Mouse (Mus musculus) gonadal fat pad, adult 2 months (tissue): ENCODE data around the gene Sntb2. TPM values are rescaled to one million over a fixed set of nuclear protein-coding genes. Genes with fewer than 3 reads are reported as not detected.

Source experiments
- DNase-seq: peaks from one replicate; pipeline ENCODE4 v3.0.0-alpha.2; 2012; ENCODE audit warnings: low read depth
- polyA plus RNA-seq: library from polyadenylated mRNA; depleted of rRNA; stranded (reverse); fragments of >200 nt; gene quantifications from 2 replicates; pipeline ENCODE4 v1.2.3, GENCODE M21; 2012

Gene Sntb2
- polyA plus RNA-seq, 1 experiment, result 8.4 TPM

DNA sequence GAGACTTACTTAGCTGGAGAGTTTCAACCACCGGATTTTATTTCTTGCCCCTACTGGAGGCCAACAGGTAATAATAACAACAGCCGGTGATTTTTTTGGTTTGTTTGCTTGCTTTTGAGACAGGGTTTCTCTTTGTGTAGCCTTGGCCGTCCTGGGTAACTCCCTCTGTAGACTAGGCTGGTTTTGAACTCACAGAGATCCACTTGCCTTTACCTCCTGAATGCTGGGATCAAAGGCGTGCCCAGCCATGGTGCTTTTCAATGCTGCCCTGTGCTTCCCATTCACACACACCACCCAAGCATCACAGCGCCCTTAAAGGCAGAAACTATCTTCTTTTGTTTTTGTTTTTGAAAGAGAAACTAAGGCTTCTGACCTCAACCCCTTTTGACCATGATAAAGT, 5.6 kb upstream of the Sntb2 start:
- no peak for DNase-seq

DNA sequence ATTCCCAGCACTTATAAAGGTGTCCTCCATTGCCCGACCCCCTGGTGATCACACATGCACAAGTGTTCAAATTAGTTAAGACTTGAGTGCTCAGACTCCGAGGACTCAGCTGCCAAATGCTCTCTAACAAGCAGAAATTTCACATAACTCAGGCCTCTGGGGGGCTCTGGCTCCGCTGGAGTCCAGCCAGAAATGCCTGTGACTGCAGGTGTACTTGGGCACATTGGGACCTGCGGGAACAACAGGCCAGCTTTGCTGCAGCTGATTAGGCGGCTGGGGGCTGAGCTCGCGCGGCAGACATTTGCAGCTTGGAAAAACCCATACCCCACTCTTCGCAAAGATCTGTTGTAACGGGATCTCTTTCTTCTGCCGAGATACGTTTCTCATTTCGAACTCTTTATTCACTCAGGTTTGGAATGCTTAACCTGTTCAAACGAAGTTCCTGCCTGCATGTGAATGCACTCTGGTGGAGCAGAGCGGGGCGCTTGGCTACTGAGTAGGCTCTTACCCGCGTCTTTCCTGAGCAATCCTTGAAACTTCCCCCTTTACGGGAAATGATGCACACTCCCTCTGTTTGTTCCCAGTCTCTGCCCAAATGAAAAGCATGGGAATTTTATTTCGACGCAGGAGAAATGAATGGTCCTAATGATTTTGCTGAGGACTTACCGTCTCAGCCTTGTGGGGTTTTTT, 3.0 kb upstream of the Sntb2 start:
- DNase-seq, result no peak

DNA sequence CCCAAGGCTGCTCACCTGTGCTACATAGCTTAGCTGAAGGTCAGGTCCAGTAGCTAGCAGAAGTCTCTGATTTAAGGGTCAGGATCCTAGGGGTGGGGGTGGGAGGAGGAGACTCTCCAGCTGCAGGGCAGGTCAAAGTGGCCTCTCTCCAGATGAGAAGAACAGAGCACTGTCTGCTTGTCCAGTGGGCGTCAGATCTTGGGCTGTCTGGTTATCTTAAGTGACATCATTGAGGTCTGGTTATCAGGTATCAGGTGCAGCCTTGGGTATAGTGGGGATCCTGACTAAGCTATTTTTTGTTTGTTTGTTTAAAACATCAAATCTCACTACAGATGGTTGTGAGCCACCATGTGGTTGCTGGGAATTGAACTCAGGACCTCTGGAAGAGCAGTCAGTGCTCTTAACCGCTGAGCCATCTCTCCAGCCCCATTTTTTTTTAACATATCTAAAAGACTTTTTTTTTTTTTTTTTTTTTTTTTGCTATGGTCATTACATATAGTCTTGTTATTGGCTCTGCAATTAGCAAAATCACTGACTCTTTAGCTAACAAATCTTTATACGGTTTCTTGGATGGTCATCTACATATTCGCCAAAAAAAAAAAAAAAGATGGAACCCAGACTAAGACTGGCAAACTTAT, 1.9 kb upstream of the Sntb2 start:
- DNase-seq, result no peak

DNA sequence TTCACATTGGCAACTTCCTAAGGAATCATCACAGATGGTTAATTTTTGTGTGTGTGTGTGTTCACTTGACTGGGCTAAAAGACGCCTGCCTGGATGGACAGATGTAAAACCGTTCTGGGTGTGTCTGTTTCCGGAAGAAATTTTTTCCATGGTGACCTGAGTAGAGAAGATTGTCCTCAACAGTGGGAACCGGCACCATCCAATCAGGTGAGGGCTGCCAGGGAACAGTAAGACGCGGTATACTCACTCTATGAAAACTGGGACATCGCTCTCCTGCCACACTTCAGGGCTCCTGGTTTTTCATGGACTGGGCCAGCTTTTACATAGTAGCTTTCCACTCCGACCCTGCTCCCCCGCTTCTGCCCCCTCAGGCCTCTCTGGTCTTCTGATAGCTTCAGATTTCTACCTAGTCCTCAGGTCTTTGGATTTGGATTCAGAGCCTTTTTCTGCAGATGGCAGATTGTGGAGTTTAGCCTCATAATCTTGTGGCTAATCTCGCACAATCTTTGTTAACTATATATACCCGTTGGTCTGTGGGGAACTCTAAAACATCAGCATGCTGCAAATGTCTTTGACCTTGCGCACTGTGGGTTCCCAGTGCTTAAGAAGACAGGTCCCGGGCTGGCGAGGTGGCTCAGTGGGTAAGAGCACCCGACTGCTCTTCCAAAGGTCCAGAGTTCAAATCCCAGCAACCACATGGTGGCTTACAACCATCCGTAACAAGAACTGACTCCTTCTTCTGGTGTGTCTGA, 1.1 kb upstream of the Sntb2 start:
- DNase-seq, result no peak

DNA sequence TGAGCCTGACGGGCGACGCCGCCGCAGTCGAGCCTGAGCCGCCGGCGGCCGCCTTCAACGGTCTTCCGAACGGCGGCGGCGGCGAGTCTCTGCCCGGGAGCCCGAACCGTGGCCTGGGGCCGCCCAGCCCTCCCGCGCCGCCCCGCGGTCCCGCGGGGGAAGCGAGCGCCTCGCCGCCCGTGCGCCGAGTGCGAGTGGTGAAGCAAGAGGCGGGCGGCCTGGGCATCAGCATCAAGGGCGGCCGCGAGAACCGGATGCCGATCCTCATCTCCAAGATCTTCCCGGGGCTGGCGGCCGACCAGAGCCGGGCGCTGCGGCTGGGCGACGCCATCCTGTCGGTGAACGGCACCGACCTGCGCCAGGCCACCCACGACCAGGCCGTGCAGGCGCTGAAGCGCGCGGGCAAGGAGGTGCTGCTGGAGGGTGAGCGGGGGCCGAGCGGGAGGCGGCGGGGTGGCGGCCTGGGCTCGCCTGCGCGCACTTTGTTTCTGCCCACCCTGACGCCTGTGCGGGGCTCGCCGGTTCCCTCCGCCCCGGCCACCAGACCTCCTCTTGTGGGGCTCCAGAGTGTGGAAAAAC, 438 bp downstream of the Sntb2 start:
- no peak for DNase-seq

DNA sequence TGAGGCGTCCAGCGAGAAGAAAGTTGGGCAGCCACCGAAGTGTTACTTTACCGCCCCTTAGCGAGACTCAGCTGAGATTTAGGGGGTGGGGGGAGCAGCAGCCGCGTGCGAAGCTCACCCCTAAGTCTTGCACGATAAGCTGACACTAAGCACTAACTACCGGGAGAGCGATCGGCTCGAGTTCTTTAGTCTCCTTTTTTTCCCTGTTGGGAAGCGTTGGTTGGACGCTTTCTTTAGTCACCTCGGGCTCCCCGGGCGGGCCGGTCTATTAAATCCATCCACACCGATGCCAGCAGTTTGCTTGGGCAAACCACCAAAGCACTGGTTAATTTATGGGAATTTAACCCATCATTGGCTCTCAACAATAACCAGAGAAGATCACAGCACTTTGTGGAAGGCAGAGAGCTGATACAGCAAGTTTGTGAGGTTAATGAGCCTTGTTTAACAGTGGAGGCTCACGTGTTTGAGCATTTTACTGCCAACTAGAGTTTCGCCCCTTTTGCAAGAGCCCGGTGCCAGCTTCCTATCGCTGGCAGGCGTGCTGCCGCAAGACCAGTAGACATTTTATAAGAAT, 1.0 kb downstream of the Sntb2 start:
- no peak for DNase-seq

DNA sequence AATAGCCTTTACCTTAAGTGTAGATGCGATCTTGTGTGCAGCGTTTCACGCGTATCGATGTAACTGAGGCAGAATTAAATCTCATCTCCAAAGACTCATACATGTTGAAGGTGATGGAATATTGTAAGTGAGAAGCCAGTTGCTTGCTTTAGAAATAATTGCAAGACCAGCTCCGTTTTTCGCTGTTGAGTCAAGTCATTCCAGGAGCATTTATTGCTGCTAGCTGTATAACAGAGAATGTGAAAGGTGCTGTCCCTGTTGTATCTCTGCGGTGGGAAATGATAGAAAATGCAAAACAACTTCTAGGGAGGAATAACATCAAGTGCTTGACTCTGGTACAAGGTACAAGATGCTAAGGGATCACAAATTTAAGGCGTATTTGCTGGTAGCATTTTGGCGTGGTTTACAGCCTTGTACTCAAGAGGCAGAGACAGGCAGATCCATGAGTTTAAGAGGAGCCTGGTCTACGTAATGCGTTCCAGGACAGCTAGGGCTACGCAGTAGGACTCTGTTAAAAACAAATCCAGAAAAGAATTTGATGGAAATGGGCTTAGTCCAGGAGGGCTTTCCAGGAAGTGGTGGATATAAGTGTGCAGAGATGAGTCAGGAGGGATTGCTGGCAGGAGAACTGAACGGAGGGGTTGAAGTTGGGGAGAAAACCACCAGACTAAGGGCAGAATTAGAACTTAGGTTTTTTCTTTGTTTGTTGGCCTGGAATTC, 1.7 kb downstream of the Sntb2 start:
- no peak for DNase-seq

DNA sequence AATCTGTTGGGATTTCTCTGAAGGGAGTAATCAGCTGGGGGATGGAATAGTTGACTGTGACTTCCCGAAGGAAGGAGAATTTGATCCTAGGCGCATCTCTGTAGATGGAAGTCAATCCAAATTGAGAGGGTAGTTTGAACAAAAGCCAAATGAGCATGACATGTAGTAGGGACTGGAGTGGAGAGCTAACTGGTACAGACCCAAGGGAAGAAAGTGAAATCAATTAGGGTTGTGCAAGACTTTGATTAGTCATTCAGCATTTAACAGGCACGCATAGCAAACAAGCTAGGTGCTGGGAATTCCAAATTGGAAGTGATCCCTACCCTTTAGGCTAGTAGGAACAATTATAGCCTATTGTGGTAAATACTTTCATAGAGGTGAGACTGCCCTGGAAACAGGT, 6.3 kb downstream of the Sntb2 start:
- DNase-seq, result no peak

DNA sequence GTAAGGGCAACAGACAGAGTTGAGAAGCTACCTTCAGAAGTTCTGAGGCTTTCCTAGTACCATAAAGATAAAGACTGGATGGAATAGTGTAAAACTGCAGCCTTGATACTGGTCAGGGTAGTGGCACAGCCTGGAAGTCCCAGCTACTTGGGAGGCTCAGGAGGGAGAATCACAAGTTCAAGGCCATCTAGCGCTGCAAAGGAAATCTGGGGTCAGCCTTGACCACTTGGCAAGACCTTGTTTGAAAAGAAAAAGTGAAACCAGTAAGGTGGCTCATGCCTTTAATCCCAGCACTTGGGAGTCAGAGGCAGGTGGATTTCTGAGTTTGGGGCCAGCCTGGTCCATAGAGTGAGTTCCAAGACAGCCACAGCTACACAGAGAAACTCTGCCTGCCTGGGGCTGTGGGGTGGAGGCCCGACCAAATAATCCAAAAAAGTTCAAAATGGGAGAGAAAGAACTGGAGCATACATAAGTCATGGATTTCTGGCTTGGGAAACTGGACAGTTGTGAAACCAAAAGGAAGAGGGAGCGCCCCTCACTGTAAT, 8.4 kb downstream of the Sntb2 start:
- DNase-seq, result no peak

DNA sequence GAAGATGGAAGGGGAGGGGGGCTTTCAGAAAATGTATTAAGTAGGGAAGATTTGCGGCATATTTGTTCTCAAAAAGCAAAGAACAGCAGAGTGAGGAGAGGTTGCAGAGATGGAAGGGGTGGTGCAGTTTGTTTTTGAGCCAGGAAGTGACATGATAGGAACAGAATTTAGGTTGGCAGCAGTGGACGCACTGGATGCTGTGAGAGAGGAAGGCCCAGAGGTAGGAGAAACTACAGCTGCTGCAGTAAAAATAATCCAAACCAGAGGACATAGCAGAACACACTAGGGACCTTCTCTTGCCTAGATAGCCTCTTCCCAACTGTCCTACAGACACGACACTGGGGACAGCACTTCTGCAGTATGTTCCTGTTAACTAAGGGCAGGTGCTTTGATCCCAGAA, 9.2 kb downstream of the Sntb2 start:
- DNase-seq, result no peak

DNA sequence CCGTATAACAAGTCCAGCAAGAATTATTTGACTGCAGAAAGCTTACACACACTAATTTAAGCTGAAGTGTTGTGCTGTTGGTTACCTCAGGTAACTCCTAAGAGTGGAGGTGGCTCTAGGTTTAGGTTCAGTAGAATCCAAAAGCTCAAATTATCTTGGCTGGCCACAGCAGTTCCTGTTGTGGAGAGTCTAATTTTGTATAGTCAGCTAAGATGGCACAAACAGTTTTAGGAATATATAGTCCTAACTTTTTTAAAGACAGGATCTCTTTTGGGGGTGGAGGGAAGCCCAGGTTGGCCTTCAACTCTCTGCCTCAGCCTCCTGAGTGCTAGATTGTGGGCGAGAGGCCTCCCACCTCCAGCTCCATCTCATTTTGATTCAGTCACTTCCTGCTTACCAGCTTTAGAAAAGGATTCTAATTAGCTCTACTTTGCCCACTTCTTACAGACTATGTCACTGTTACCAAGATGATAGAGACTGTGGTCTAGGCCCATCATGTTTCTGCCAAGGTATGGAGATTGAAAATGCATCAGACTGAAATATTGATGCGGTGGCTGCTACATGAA, 13.2 kb downstream of the Sntb2 start:
- no peak for DNase-seq

DNA sequence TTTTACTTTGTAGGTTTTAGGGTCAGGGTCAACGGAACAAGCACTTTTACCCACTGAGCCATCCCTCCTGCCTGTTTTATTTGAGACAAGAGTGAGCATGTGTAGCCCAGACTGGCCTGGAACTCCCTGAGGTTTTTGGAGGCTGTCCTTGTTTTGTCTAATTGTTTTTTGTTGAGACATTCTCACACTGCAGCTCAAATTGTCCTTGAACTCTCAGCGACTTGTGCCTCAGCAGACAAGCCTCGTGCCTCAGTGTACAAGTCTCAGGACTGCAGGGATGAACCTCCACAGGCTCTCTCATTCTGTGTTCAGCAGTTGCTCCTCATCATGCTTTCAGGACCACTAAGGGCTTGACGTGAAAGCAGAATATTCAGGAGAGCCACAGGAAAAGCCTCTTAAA, 16.2 kb downstream of the Sntb2 start:
- no peak for DNase-seq

DNA sequence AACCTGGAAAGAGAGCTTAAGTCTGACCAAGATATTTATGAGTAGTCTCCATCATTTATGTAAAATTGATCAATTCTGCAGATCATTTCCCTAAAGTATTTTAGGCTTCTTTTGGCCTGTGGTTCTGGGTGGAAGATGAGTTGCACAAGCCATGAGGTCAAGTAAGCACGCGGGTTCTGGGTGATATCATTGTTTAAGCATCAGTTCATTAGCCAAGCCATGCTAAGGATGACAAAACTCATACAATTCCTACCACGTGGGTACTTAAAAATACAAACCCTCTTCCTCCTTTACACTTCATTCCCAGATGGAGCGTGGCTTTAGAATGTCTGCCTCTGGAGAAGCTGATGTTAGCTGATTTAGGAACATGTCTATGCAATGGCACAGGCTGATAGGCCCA, 18.0 kb downstream of the Sntb2 start:
- no peak for DNase-seq

DNA sequence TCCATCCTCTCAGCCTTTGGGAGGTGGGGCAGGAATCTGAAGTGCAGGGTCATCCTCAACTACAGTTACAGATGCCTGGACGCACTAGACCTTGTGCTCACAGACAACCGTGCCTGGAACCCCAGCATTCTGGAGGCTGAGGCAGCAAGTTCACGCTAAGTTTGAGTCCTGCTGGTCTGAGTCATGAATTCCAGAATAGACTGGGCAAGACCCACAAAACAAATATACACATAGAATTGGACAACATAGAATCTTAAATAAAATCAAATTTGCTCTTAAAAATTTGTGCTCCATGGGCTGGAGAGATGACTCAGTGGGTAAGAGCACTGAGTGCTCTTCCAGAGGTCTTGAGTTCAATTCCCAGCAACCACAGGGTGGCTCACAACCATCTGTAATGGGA, 21.5 kb downstream of the Sntb2 start:
- DNase-seq, result no peak

DNA sequence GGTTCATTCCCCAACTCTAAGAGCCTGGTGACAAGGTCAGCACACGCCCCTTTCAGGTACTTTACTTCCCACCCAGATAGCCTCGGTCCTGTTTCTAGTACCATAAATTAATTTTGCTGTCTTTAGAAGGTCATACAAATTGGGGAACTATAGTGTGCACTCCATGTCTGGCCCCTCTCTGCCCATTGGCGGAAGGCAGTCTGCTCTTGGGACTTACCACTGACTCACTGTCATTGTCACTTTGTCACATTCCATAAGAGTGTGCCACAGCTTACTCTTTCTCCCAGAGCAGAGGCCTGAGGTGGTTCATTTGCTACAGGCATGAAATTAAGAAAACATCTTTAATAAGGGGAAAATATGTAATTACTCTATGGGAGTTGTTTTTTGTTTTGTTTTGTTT, 22.7 kb downstream of the Sntb2 start:
- DNase-seq, result no peak

DNA sequence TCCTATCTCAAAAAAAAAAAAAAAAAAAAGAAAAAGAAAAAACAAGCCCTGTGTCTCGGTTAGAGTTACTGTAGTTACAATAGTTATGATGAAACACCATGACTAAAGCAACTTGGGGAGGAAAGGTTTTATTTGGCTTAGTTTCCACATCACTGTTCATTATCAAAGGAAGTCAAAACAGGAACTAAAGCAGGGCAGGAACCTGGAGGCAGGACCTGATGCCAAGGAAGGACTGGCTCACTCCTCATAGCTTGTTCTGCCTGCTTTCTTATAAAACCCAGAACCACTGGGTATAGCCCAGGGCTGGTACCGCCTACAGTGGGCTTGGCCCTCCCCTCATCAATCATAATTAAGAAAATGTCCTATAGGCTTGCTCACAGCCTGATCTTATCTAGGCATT, 24.1 kb downstream of the Sntb2 start:
- peak; percentile 88 for DNase-seq

DNA sequence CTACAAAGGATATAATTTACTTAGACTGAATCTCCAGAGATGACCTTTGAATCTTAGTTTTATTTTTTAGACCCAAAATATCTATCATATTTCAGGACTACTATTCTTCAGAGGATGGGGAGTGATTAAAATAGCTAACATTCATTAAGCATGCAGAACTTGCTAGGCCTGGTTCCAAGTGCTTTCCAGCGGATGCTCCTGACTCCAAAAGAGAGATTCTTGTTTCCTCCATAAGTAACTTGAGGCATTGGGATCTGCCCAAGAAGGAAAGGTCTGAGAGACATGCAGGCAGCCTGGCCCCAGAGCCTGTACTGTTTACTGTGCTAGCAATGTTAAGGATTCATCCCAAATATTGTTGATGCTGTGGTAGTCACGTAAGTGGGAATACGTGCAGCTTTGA, 26.8 kb downstream of the Sntb2 start:
- no peak for DNase-seq

DNA sequence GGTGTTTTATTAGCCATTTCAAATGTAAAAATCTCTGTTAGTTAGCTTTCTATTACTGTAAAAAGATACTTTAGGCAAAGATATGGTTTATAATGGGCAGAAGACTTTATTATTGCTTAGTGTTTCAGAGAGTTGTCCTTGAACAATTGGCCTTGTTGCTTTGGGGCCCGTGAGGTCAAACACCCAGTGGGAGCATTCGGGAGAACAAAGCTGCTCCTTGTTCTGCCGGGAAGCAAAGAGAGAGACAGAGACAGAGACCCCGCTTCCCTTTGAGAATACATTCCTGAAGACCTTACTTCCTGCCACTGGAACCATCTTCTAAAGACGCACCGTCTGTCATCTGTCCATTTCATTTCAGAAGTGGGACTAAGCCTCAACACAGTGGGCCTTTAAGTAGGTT, 27.8 kb downstream of the Sntb2 start:
- DNase-seq, result no peak

DNA sequence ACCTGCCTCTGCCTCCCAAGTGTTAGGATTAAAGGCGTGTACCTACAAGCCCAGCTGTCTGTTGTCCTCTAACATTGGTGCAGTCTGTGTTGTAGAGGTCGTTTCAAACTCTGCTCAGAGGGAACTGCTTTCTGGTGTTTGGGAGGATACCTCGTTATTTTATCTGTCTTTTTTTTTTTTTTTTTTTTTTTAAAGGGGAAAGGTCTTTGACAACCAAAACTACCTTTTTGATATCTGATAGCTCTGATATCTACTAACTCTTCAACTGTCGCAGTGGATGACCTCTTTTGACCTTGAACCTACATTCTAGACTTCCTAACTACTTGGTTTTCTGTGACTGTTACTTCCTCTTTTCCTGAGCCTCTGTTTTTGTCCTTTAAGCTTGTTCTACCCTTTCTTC, 29.0 kb downstream of the Sntb2 start:
- no peak for DNase-seq

DNA sequence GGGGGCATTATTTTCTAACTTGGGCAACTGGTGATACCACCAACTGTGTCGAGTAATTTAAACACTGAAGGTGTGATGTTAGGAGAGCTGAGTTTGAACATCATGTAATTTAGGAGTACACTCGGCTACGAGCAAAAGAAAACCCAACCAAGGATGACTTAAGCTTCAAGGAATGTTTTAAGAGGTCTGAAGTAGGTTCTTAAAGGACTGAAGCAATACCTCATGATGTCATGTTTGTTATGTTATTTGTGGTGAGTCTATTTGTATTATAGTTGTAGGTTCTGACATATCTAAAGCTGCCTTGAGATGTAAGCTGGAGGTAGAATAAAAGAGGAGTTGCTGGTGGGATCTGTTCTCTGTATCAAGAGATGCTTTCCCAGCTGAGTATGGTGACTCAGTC, 34.4 kb downstream of the Sntb2 start:
- DNase-seq, result no peak

DNA sequence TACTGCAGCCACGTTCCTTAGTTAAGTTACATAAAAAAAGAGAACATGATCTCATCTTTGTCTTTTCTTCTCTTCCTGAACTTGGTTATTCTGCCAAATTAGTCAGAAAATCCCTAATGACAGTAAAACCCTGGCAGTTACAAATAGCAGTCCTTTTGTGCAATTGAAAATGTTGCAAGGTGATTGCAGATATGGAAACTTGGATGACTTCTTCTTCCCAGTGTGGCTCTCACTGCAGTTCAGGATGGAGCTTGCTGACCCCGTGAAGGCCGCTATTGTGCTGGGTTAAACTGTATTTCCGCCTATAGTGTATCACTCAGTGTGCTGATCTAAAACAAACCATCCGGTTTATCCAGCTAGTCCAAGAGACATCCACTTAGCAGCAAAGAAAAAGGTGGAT, 36.4 kb downstream of the Sntb2 start:
- DNase-seq, result no peak
